Mouse (Mus musculus) small intestine, adult 2 months (tissue): ENCODE data around the gene Lmx1a. TPM values are rescaled to one million over a fixed set of nuclear protein-coding genes. Genes with fewer than 3 reads are reported as not detected.

Experiments used
- H3K27ac ChIP-seq: fragments of 200-500 bp; 2 replicates; pipeline ENCODE4 v1.5.1; 2012; ENCODE audit warnings: low read depth, low read length, control low read depth, inconsistent platforms; ENCODE audit not compliant: insufficient read depth
- H3K27me3 ChIP-seq: fragments of 200-500 bp; 2 replicates; pipeline ENCODE4 v1.6.1; 2012; ENCODE audit warnings: mild to moderate bottlenecking, moderate library complexity, low read length, inconsistent platforms; ENCODE audit not compliant: control insufficient read depth, insufficient read depth
- H3K36me3 ChIP-seq: fragments of 200-500 bp; 2 replicates; pipeline ENCODE4 v1.6.1; 2012; ENCODE audit warnings: mild to moderate bottlenecking, low read length, control low read depth, inconsistent platforms; ENCODE audit not compliant: control insufficient read depth, insufficient read depth
- H3K4me1 ChIP-seq: fragments of 200-500 bp; 2 replicates; pipeline ENCODE4 v1.6.1; 2012; ENCODE audit warnings: low read length, inconsistent platforms, mixed read lengths; ENCODE audit not compliant: control insufficient read depth, insufficient read depth, insufficient read length
- H3K4me3 ChIP-seq: fragments of 200-500 bp; 2 replicates; pipeline ENCODE4 v1.5.1; 2012; ENCODE audit warnings: low read depth, mild to moderate bottlenecking, control low read depth, inconsistent platforms, low read length, moderate library complexity
- CTCF ChIP-seq: fragments of 200-500 bp; IDR thresholded peaks from 2 replicates; pipeline ENCODE4 v1.5.1; 2012; ENCODE audit warnings: low read depth, mild to moderate bottlenecking, control low read depth, inconsistent platforms, low read length, moderate library complexity, mixed read lengths; ENCODE audit not compliant: insufficient replicate concordance, insufficient read length; ENCODE audit errors: extremely low read depth
- POLR2A ChIP-seq: fragments of 200-500 bp; IDR thresholded peaks from 2 replicates; pipeline ENCODE4 v1.6.1; 2012; ENCODE audit warnings: low read depth, mild to moderate bottlenecking, control low read depth, inconsistent platforms, low read length, moderate library complexity
- WGBS: fragments of 180-500 bp; shearing (Covaris S2); methylation state at CpG from one replicate; pipeline ENCODE4 v1.1.7; 2018; 5-methylcytosine and 5-hydroxymethylcytosine counted together
- polyA plus RNA-seq: library from polyadenylated mRNA; depleted of rRNA; stranded (reverse); fragments of >200 nt; gene quantifications from 2 replicates; pipeline ENCODE4 v1.2.3, GENCODE M21; 2012

The Lmx1a gene
- polyA plus RNA-seq, 1 experiment = 0.35 TPM

- TF ChIP-seq POLR2A (no peak), CTCF (no peak)
- WGBS = 17% methylated on average over 3 of the region's 3 CpGs
- H3K27me3 ChIP-seq = peaks cover 29% of the 10 kb centered on the region
Observed at GRCm38 (mm10) chr1:167694731-167695130, 5.7 kb downstream of the Lmx1a start.

DNA sequence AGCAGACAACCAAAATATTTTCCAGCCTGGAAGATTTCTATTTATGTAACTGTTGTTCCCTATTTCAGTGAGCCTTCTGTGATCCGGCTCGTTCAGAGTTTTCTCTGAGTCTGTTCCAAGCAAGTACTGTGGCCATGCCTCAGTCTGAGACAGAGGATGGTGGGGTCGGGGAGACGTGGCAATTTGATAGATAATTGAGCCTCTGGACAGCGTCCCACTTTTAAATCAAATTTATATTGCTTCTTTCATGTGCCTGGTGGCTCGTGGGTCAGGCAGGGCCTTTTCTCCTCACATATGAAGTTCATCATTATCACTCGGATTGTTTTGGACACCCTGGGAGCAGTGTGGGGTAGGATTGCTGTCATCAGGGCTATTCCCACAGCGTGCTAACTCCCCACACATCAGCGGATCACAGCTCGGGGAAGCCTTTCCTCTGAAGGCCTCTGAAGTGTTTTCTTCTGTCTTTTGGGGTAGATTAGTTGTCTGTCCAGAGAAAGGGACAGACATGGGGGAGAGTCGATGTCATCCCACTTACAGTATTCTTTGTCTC, 6.9 kb downstream of the Lmx1a start:
- WGBS = 45% methylated on average over 11 of the region's 11 CpGs
- H3K27me3 ChIP-seq = peaks cover 18% of the 10 kb centered on the region
- H3K36me3 ChIP-seq = no peaks in the 10 kb centered on the region
- TF ChIP-seq CTCF = no peak
- TF ChIP-seq POLR2A = no peak
- H3K27ac ChIP-seq = no peak overlapping the region
- no peaks in the 10 kb centered on the region for H3K4me1 ChIP-seq
- no peak overlapping the region for H3K4me3 ChIP-seq

More at GRCm38 (mm10) chr1:167694731-167695130, 5.7 kb downstream of the Lmx1a start:
- no peak overlapping the region for H3K27ac ChIP-seq
- H3K36me3 ChIP-seq = no peaks in the 10 kb centered on the region
- no peaks in the 10 kb centered on the region for H3K4me1 ChIP-seq
- H3K4me3 ChIP-seq = no peak overlapping the region

- H3K36me3 ChIP-seq = no peaks in the 10 kb centered on the region
- WGBS = 54% methylated on average over 6 of the region's 6 CpGs
- H3K4me3 ChIP-seq = no peak overlapping the region
Observed at GRCm38 (mm10) chr1:167699706-167700105, 10.7 kb downstream of the Lmx1a start.

GRCm38 (mm10) chr1:167700221-167700620, 11.2 kb downstream of the Lmx1a start:
- TF ChIP-seq POLR2A (no peak), CTCF (no peak)
- 27% methylated on average over 7 of the region's 7 CpGs for WGBS
- Histone ChIP-seq H3K27me3 (no peaks in the 10 kb centered on the region), H3K27ac (no peak overlapping the region), H3K4me3 (no peak overlapping the region), H3K36me3 (no peaks in the 10 kb centered on the region), H3K4me1 (no peaks in the 10 kb centered on the region)

More at GRCm38 (mm10) chr1:167699706-167700105, 10.7 kb downstream of the Lmx1a start:
- no peaks in the 10 kb centered on the region for H3K27me3 ChIP-seq
- no peaks in the 10 kb centered on the region for H3K4me1 ChIP-seq
- TF ChIP-seq CTCF (no peak), POLR2A (no peak)
- H3K27ac ChIP-seq = no peak overlapping the region

- Histone ChIP-seq H3K27me3 (no peaks in the 10 kb centered on the region), H3K4me1 (no peaks in the 10 kb centered on the region), H3K27ac (no peak overlapping the region), H3K36me3 (no peaks in the 10 kb centered on the region), H3K4me3 (no peak overlapping the region)
- TF ChIP-seq POLR2A (no peak), CTCF (no peak)
- WGBS = 84% methylated on average over 7 of the region's 7 CpGs
Observed at GRCm38 (mm10) chr1:167705527-167705926, 16.5 kb downstream of the Lmx1a start.

DNA sequence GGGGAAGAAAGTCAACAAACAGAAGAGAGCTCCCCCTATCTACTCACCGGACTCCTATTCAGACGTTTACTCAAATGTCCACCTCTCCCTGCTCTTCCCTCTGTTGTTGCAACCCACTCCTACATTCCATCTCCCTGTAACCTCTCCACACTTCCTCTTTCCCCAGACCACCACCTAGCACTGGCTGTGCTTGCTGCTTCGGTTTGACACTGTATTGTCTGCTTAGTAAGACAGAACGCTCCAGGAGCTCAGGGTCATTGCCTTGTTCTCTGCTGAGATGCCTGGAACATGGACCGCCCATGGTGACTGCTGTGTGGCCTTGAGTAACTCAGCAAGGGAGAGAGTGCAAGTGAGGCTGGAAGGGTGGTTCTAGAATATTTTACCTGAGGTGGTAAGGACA, 19.7 kb downstream of the Lmx1a start:
- no peaks in the 10 kb centered on the region for H3K4me1 ChIP-seq
- H3K27ac ChIP-seq = no peak overlapping the region
- no peak overlapping the region for H3K4me3 ChIP-seq
- WGBS = 57% methylated on average over 5 of the region's 5 CpGs
- no peaks in the 10 kb centered on the region for H3K27me3 ChIP-seq
- H3K36me3 ChIP-seq = no peaks in the 10 kb centered on the region
- TF ChIP-seq CTCF = no peak
- no peak for TF ChIP-seq POLR2A

- WGBS = 55% methylated on average over 6 of the region's 6 CpGs
- no peaks in the 10 kb centered on the region for H3K4me1 ChIP-seq
- no peak overlapping the region for H3K4me3 ChIP-seq
- H3K27me3 ChIP-seq = no peaks in the 10 kb centered on the region
- TF ChIP-seq CTCF = no peak
- no peak for TF ChIP-seq POLR2A
- no peak overlapping the region for H3K27ac ChIP-seq
- H3K36me3 ChIP-seq = no peaks in the 10 kb centered on the region
Observed at GRCm38 (mm10) chr1:167715730-167716341, 26.8 kb downstream of the Lmx1a start.
